Mouse (Mus musculus) brown adipose tissue, adult 24 weeks (tissue): ENCODE data around the gene Fcer1g. TPM values are rescaled to one million over a fixed set of nuclear protein-coding genes. Genes with fewer than 3 reads are reported as not detected.
A peak's percentile ranks its signal among the peaks of the same experiment; 100 is the strongest.
"Not testable (repeated sequence)": the region's sequence is repeated elsewhere in the genome, so short reads cannot be mapped to it uniquely, and the experiment has no call there.

ENCODE experiments used
- H3K27ac ChIP-seq: fragments of 200-500 bp; replicated peaks from 2 replicates; pipeline ENCODE4 v1.5.1; 2012; ENCODE audit warnings: low read depth, mild to moderate bottlenecking, low read length
- H3K4me1 ChIP-seq: fragments of 200-500 bp; 2 replicates; pipeline ENCODE4 v1.6.1; 2012; ENCODE audit warnings: low read length, mixed read lengths; ENCODE audit not compliant: control insufficient read depth, insufficient read depth, insufficient read length
- H3K4me3 ChIP-seq: fragments of 200-500 bp; 2 replicates; pipeline ENCODE4 v1.5.1; 2012; ENCODE audit warnings: low read depth, mild to moderate bottlenecking, low read length, moderate library complexity; ENCODE audit not compliant: insufficient read depth
- polyA plus RNA-seq: library from polyadenylated mRNA; stranded (reverse); fragments of >200 nt; gene quantifications from 2 replicates; pipeline ENCODE4 v1.2.4, GENCODE M21; 2012; ENCODE audit not compliant: missing spikeins, insufficient read depth, insufficient read length

Gene Fcer1g
- polyA plus RNA-seq, 1 experiment: 29.3 TPM

DNA sequence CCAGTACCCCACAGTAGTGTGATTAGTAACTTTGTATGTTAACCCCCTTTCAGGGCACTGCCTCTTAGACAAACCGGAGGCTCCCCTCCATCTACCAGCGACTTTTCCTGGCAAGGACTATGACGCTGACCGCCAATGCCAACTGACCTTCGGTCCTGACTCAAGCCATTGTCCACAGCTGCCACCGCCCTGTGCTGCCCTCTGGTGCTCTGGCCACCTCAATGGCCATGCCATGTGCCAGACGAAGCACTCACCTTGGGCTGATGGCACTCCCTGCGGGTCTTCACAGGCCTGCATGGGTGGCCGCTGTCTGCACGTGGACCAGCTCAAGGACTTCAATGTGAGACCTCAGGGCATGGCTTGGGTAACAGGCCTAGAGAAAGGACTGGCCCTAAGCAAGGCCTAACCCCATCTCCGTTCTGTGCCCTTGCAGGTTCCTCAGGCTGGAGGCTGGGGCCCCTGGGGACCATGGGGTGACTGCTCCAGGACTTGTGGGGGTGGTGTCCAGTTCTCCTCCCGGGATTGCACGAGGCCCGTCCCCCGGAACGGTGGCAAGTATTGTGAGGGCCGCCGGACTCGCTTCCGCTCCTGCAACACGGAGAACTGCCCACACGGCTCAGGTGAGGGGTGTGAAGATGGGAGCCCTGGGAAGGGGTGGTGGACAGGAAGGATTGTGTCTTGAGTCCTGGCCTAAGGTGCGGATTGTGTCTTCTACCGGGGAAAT, 22.1 kb upstream of the Fcer1g start:
- H3K4me3 ChIP-seq: no peak overlapping the region
- H3K27ac ChIP-seq: no peak overlapping the region
- peaks cover 5% of the 10 kb centered on the region for H3K4me1 ChIP-seq

DNA sequence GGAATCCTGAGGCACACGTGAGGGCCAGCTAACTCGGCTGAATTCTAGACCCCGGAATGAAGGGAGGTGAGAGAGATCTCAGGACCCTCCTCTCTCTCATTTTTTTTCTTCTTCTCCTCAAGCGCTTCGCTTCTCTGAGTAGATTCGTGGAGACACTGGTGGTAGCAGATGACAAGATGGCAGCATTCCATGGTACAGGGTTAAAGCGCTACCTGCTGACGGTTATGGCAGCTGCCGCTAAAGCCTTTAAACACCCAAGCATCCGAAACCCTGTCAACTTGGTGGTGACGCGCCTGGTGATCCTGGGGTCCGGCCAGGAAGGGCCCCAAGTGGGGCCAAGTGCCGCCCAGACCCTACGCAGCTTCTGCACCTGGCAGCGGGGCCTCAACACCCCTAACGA, 18.2 kb upstream of the Fcer1g start:
- Histone ChIP-seq H3K27ac (peak overlapping the region; percentile 9; the same call in 1 of the 2 replicates), H3K4me1 (peaks cover 16% of the 10 kb centered on the region), H3K4me3 (0 out of 2 replicates have a peak overlapping the region, but pooled peaks have one; percentile 4)

DNA sequence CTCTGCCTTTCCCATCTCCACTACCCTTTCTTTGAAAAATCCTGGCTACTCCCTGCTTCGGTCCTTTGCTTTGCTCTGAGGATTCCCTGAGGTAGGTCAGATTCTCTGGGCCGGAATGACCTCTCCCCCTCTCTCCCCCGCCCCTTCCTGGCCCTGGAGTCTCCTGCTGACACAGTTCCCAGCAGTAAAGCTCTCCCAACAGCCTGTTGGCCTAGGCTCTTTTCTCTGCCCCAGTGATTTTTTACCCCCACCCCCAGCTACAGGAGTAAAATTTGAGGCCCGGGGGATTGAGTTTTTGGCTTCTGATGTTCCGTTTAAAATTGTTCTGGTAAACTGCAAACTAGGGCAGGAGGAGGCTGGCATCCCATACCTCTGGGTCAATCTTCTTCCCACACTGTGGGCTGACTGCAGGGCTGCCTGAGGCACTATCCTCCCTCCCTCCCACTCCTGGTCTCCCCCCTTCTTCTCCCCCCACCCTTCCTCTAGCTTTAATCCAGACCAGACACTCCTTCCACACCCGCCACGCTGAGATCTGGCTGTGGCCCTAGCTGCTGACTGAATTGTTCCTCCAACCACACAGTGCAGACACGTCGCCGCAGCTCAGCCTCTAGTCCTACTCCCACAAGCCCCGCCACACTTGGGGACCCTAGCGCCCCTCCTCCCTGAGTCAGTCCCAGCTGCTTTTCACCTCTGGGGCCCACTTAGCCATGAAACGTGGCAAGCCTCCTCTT, 17.6 kb upstream of the Fcer1g start:
- H3K4me1 ChIP-seq: peaks cover 16% of the 10 kb centered on the region
- peak overlapping the region; percentile 60 for H3K4me3 ChIP-seq
- peak overlapping the region; percentile 45 for H3K27ac ChIP-seq

DNA sequence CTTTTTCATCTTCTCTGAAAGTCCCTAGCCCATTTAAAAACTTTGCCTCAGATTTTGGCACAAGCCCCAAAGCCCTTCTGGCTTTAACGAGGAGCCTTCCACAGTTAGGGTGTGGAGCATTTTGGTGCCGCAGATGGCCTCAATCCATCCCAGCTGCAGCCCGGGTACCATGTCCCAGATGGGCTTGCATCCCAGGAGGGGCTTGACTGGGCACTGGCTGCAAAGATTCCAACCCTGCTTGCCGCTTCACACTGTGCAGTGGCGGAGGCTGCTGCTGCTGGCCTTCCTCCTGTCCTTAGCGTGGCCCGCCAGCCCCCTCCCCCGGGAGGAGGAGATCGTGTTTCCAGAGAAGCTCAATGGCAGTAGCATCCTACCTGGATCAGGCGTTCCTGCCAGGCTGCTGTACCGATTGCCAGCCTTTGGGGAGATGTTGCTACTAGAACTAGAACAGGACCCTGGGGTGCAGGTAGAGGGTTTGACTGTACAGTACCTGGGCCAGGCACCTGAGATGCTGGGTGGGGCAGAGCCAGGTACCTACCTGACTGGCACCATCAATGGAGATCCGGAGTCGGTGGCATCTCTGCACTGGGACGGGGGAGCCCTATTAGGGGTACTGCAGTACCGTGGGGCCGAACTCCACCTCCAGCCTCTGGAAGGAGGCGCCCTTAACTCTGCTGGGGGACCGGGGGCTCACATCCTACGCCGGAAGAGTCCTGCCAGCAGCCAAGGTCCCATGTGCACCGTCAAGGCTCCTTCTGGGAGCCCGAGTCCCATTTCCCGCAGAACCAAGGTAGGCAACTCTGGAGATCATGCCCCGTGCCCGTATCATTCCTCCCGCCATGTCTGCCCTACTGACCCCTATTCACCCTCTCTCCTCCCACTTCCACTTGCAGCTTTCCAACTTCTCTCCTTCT, 16.8 kb upstream of the Fcer1g start, which contains the start of gene Ndufs2:
Gene Ndufs2, minus strand, starts transcription at position 709 of the 914 bp plus-strand sequence.
- Histone ChIP-seq H3K4me1 (peaks cover 16% of the 10 kb centered on the region), H3K4me3 (peak within 1 kb of the TSS; percentile 60), H3K27ac (peak within 1 kb of the TSS; percentile 45)

DNA sequence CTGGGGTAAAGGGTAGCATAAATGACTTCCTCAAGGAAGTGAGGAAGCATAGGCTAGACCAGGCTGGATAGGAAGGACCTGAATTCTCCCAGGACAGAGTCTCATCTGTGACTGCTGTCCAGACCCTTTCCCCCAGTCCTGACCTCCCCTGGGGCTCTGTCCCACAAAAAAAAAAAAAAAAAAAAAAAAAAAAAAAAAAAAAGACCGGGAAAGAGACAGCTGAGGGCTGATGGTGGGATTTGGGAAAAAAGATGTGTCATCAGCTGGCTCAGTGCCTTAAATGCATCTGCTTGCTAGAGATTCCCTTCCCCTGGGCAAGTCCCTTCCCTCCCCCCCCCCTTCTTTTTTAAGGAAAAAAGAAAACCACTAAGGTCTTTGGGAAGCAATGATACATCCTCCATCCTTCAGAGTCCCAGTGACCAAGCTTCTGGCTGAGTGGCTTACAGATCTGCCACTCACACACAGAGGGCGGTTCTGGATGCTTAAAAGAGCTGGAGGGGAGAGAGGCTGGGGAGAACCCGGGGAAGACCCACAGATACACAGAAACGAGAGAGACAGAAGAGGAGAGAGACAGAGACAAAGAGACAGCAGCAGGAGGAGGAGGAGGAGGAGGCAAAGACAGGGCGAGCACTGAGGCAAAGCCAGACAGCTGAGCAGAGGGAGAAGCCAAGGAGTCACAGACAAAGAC, 15.9 kb upstream of the Fcer1g start, which contains the start of gene Adamts4:
Gene Adamts4, plus strand, starts transcription at position 509 of the 688 bp plus-strand sequence.
- Histone ChIP-seq H3K27ac (peak within 1 kb of the TSS; percentile 86), H3K4me3 (peak within 1 kb of the TSS; percentile 60), H3K4me1 (peaks cover 16% of the 10 kb centered on the region)

DNA sequence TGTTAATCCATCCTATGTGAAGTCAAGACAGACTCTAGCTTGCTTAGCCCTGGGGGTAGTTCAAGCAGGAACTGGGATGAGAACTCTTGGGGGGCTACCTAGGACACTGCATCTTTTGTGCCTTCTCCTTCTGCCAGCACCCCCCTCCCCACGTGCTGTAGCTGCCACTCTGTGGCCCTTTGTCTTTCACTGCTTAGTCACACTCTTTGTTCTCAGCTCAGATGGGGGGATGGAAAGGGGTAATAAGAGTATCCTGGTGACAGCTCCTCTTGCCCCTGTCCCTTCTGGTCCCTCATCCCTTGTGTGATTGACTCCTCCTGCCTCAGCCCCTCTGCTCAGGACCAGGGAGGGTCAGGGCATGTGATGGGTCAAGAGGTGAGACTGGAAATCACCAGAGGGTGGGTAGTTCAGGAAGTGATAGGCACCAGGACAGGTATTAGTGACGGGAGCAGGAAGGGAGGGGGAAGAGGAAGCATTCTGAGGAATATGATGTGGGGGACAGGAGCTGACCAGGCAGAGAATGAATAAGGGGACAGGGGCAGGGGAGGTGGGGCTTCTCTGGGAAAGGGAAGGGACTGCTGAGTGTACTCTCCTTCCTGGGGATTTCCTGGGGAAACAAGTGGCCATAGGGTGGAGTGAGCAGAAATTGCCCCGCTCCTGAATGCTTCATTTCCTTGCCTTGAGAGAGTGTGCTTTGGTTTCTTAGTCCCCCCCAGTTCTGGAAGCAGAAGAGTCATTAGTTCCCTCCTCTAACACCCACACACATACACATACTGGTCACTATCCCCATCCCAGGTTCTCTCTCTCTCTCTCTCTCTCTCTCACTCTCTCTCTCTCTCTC, 14.4 kb upstream of the Fcer1g start:
- Histone ChIP-seq H3K4me3 (no peak overlapping the region; the same call in 1 of the 2 replicates), H3K27ac (peak overlapping the region; percentile 86), H3K4me1 (peaks cover 16% of the 10 kb centered on the region)

DNA sequence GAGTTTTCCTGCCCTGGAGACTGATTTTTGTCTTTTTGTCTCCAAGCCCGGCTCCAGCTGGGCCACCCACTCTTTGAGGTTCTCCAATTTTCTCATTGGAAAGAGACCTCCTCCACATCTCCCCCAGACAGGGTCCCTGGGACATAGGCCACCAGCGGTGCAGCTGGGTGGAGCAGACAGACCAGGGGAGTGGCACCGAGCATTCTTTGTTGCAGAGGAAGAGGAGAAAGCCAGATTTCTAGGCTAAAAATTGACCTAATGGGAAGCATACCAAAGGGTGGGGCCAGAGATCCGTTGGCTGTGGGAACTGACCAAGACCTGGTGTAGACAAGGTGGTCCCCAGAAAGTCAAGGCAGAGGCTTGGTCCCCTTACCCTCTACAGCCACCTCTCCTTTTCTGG, 13.8 kb upstream of the Fcer1g start:
- Histone ChIP-seq H3K4me3 (peak overlapping the region; percentile 48), H3K4me1 (peaks cover 16% of the 10 kb centered on the region), H3K27ac (peak overlapping the region; percentile 86)

DNA sequence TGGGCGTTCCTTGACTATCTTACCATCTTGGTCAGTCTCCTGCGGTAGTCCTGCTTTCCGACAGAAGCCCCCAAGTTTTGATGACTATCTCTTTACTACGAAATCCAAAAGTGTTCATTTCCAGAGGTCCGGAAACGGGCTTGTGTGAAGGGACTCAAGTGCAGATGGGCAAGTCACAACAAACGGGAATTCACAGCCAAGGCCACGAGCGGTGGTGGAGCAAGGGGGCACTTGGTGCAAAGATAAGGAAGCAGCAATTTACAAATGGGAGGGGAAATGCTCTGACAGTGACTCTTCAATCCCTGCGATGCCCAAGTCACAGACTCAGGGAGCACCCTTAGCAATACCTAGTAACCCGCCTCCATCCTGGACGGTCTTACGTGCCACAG, 13.3 kb upstream of the Fcer1g start:
- Histone ChIP-seq H3K4me3 (peak overlapping the region; percentile 48), H3K4me1 (peaks cover 16% of the 10 kb centered on the region)

DNA sequence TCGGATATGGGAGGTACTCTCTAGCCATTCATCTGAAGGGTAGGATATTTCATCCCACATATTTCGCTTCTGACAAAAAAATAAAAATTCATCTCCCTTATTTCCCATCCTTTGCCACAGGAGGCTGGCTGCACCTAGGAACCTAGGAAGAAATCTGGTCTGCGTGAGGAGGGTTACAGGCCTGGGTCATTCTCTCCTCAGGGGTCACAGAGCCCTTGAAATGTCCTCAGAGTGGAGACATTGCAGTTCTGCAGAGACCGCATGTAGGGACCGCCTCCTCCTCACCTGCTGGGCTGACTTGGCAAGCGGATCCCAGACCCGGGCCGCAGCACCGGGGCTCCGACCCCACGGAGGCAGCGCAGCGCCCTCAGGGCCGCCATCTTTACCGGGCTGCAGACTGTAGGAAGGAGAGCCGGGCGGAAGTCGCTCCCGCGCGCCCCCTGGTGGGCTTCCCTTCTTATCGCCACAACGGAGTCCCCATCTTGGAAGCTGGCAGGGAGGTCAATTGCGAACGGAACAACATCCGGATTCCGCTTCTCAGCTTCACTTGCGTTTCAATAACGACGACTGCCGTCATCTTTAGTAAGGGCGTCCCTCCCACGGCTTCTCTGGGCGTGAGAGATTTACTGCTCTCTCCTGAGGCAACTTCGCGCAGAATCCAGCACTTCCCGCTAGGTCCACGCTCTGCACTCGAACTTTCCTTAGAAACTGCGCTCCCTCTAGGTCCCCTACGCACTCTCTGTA, 12.7 kb upstream of the Fcer1g start:
- Histone ChIP-seq H3K27ac (peak overlapping the region; percentile 97), H3K4me1 (peaks cover 13% of the 10 kb centered on the region), H3K4me3 (peak overlapping the region; percentile 85)

More for the DNA sequence above, 13.3 kb upstream of the Fcer1g start:
- peak overlapping the region; percentile 86 for H3K27ac ChIP-seq

DNA sequence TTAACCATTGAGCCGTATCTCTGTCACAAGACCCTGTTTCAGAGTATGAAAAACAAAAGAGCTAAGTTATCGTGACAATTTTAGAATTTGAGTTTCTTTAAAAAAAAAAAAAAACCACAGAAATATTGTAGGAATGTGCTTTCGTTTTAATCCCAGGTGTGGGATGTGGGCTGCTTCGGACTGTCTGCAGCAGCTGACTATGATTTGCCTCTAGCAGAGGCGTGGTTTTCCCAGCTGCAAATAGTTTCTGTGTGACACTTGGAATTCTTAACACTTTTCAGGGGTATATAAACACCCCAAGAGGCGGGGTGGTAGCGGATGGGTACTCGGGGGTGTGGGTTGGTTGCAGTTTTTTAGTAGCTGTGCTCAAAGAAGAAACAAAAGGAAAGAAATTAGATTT, 11.2 kb upstream of the Fcer1g start:
- Histone ChIP-seq H3K4me1 (peaks cover 11% of the 10 kb centered on the region), H3K27ac (no peak overlapping the region), H3K4me3 (peak overlapping the region; percentile 85; the same call in 1 of the 2 replicates)

DNA sequence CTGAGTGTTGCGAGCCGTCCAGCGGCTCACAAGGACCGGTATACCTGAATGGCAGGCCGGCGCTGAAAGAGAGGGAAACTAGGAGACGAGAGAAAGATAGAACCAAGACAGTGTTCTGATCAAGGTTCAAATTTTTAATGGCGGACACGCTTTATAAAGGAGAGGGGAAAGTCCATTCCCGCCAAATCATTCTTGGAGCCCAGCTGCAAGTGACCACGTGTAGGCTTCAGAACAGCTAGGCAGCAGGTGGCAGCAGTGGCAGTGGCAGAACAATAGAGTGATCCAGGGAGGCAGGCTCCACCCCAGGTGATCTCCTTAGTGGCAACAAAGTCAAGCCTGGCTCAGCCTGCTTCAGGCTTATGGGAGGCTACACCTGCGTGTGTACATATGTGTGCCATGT, 7.8 kb upstream of the Fcer1g start:
- H3K4me3 ChIP-seq, H3K27ac ChIP-seq, H3K4me1 ChIP-seq: not testable (repeated sequence)

DNA sequence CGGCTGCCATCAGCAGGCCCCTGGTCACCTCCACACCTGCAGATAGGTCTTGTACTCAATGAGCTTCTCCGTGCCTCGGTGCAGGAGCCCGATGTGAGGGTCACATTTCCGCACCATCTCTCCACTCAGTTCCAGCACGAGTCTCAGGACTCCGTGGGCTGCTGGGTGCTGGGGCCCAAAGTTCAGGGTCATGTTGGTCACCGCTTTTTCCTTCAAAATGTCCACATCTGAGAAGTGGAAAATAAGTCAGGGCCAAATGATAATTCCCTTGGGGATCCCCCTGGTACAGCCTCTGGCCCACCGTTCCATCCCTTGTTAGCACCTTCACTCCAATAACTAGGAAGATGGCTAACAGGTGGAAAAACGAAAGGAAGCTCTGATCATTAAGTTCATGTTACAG, 6.7 kb upstream of the Fcer1g start:
- Histone ChIP-seq H3K4me1 (no peaks in the 10 kb centered on the region; the same call in 1 of the 2 replicates), H3K27ac (peak overlapping the region; percentile 73)

More for the DNA sequence above, 6.7 kb upstream of the Fcer1g start:
- no peak overlapping the region for H3K4me3 ChIP-seq
